Mouse (Mus musculus): ENCODE data around the gene Sytl3.

DNA sequence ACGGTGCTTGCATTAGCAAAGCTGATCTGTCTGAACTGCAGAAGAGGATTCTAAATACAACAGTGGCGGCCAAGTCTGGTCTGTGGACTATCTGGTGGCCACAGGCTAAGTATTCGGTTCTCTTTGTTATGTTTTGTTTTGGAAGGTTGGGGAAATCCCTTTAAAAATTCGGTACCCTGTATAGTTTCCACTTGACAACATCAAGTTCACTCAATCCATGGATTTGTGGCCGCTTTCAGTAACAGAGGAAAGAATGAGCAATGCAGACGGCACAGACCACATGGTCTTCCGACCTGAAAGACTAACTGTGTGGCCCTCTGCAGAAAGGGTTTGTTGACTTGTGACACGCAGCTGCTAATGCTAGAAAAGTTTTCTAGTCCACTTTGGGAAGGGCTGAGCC is 100.0 kb downstream of the Sytl3 start:
- no peak for TF ChIP-seq CTCF (IDR thresholded peaks at IDR 0.05; ENCODE audit: borderline replicate concordance, extremely low read depth, insufficient read depth, insufficient read length)
- TF ChIP-seq POLR2A (IDR thresholded peaks at IDR 0.05; ENCODE audit: borderline replicate concordance, extremely low read depth, insufficient read depth, insufficient read length, poor library complexity, severe bottlenecking), result no peak

Measured in brain, embryonic 14.5 days (tissue).